Mouse (Mus musculus) spleen, adult 2 months (tissue): ENCODE data around the gene Gm49721. TPM values are rescaled to one million over a fixed set of nuclear protein-coding genes. Genes with fewer than 3 reads are reported as not detected.
"Not testable (repeated sequence)": the region's sequence is repeated elsewhere in the genome, so short reads cannot be mapped to it uniquely, and the experiment has no call there.

ENCODE experiments used
- DNase-seq, 2 experiments: peaks; one replicate each; pipeline versions ENCODE4 v3.0.0 to v3.0.0-alpha.2; 2012 to 2021; ENCODE audit warnings: low spot score in 2 of 2, low read depth in 1 of 2
- H3K27ac ChIP-seq: fragments of 200-500 bp; 2 replicates; pipeline ENCODE4 v1.5.1; 2012; ENCODE audit warnings: low read length, inconsistent platforms; ENCODE audit not compliant: insufficient read depth
- H3K27me3 ChIP-seq: fragments of 200-500 bp; 2 replicates; pipeline ENCODE4 v1.6.1; 2012; ENCODE audit warnings: mild to moderate bottlenecking, moderate library complexity, low read length, inconsistent platforms; ENCODE audit not compliant: control insufficient read depth, insufficient read depth
- H3K36me3 ChIP-seq: fragments of 200-500 bp; 2 replicates; pipeline ENCODE4 v1.6.1; 2012; ENCODE audit warnings: mild to moderate bottlenecking, low read length, inconsistent platforms; ENCODE audit not compliant: control insufficient read depth, insufficient read depth
- H3K4me1 ChIP-seq: fragments of 200-500 bp; 2 replicates; pipeline ENCODE4 v1.6.1; 2011; ENCODE audit warnings: inconsistent platforms; ENCODE audit not compliant: control insufficient read depth, insufficient read depth, insufficient read length
- H3K4me3 ChIP-seq: fragments of 200-500 bp; 2 replicates; pipeline ENCODE4 v1.5.1; 2011; ENCODE audit warnings: mild to moderate bottlenecking, inconsistent platforms; ENCODE audit not compliant: insufficient read depth, insufficient read length; ENCODE audit errors: extremely low read depth
- WGBS: fragments of 180-500 bp; shearing (Covaris S2); methylation state at CpG from one replicate; pipeline ENCODE4 v1.1.7; 2018; 5-methylcytosine and 5-hydroxymethylcytosine counted together
- polyA plus RNA-seq: library from polyadenylated mRNA; depleted of rRNA; stranded (reverse); fragments of >200 nt; gene quantifications from 2 replicates; pipeline ENCODE4 v1.2.3, GENCODE M21; 2012; rRNA removed

The Gm49721 gene
- polyA plus RNA-seq, 1 experiment: not detected

DNA sequence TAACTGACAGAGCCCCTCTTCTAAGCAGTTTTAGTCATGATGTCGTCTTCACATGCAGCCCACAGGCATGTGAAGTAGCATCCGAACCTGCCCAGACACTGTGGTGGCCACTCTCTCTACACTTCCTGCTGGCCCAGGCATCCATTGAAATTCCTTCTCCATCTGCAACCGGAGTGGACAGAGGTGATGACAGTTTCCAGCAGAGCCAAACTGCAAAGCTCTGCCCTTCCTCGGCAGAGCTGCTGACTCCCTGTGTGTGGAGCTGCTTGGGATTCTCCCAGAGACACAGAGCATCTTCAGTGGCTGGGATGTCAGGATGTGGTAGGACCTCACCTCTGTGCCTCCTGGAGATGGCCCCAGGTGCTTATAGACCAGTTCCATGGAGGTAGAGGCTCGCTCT is 105.8 kb downstream of the Gm49721 start:
- no CpG with 5 or more reads among the region's 5 CpGs for WGBS
- not testable (repeated sequence) for H3K4me1 ChIP-seq, H3K4me3 ChIP-seq, H3K27me3 ChIP-seq, H3K36me3 ChIP-seq, DNase-seq, H3K27ac ChIP-seq

DNA sequence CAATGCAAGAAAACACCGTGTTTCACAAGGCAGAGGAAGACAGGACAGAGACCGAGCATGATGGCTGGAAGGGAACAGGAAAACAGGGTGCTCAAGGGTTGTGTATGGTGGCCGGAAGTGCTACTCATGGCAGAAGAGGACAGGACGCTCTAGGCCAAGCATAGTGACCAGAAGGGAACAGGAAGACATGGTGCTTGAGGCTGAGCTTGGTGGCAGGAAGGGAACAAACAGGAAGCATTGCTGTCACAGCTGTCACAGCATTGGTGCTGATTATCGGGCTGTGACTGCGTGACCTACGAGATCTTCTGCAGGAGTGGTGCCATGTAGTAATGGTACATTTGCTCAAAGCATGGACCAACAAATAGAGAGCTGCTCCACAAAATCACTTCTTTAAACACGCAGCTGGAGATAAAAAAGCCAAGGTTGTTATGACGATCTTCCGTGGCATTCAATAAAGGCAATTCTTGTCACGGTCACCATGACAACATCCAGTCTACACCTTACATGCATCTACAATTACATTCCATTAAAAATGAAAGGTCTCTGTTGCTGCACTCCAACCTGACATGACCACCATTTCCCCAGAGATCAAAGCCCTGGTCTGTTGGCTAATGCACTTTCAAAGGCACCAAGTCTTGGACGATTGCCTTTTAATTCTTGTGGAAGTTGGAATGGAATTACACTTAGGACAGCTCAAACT is 106.9 kb downstream of the Gm49721 start:
- not testable (repeated sequence) for H3K36me3 ChIP-seq, H3K4me3 ChIP-seq, H3K27me3 ChIP-seq, DNase-seq, H3K27ac ChIP-seq, H3K4me1 ChIP-seq
- WGBS: no CpG with 5 or more reads among the region's 12 CpGs

DNA sequence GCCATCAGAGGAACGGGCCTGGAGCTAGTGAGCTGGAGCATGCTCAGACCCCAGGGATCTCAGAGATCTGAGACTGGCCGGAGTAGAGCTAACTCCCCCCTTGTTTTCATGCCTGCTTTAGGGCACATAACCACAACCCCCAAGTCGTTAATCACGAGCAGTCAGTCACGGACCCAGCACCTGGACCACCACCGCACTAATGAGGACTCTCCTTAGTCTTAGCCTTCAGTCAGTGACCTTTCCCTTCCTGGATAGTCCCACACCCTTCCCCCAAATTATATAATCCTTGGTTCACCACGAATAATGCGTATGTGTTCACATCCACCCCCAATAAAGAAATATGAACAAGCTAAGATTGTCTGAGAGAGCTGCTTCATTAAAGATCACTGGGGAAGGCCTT is 108.1 kb downstream of the Gm49721 start:
- H3K27ac ChIP-seq, DNase-seq, H3K4me1 ChIP-seq, H3K4me3 ChIP-seq, H3K27me3 ChIP-seq, H3K36me3 ChIP-seq: not testable (repeated sequence)
- 73% methylated on average over 6 of the region's 8 CpGs for WGBS

Other genes starting within 250 kb of the Gm49721 start
- 63.0 and 73.5 TPM in 2 replicates for gene Ezr, start 196.1 kb upstream of the Gm49721 start, polyA plus RNA-seq
- gene Rsph3b, start 30.2 kb upstream of the Gm49721 start, polyA plus RNA-seq: 9.0 and 9.5 TPM in 2 replicates
- 10.6 and 11.4 TPM in 2 replicates for gene Tagap1, start 17.7 kb upstream of the Gm49721 start, polyA plus RNA-seq
- 83.8 and 105 TPM in 2 replicates for gene Rnaset2b, start 8.3 kb upstream of the Gm49721 start, polyA plus RNA-seq
- not detected in 2 replicates for gene Gm1604a, start 46.7 kb downstream of the Gm49721 start, polyA plus RNA-seq
- gene Rps6ka2, start 191.2 kb downstream of the Gm49721 start, polyA plus RNA-seq: 3.1 and 3.4 TPM in 2 replicates